Mouse (Mus musculus) testis, adult 2 months (tissue): ENCODE measurements around the gene Abhd2.

Experiments
- CTCF ChIP-seq: fragments of 200-500 bp; IDR thresholded peaks from 2 replicates; pipeline ENCODE4 v1.5.1; 2012; ENCODE audit warnings: low read depth, mild to moderate bottlenecking, inconsistent platforms, low read length, moderate library complexity; ENCODE audit not compliant: control insufficient read depth, insufficient read depth, insufficient replicate concordance
- POLR2A ChIP-seq: fragments of 200-500 bp; IDR thresholded peaks from 2 replicates; pipeline ENCODE4 v1.6.1; 2012; ENCODE audit warnings: low read depth, mild to moderate bottlenecking, inconsistent platforms, low read length, moderate library complexity; ENCODE audit not compliant: control insufficient read depth

- no peak for TF ChIP-seq CTCF
- no peak for TF ChIP-seq POLR2A
Measured at GRCm38 (mm10) chr7:79393924-79394323, 120.9 kb downstream of the Abhd2 start.
